Mouse (Mus musculus) MN1 (cell line): ENCODE data around the gene Iqcf1.

Experiments used
- DNase-seq: peaks from one replicate; pipeline ENCODE4 v3.0.0-alpha.2; 2016; ENCODE audit warnings: low spot score

Gene Iqcf1

GRCm38 (mm10) chr9:106464751-106465541, 34.8 kb upstream of the Iqcf1 start:
- no peak for DNase-seq

GRCm38 (mm10) chr9:106465571-106466200, 34.1 kb upstream of the Iqcf1 start, which contains the start of gene Gpr62:
Gpr62 (minus strand) TSS chr9:106465938.
- no peak for DNase-seq

- no peak for DNase-seq
Observed at GRCm38 (mm10) chr9:106466721-106467120, 33.0 kb upstream of the Iqcf1 start.

GRCm38 (mm10) chr9:106467746-106468145, 32.0 kb upstream of the Iqcf1 start:
- DNase-seq: no peak

GRCm38 (mm10) chr9:106469317-106469716, 30.4 kb upstream of the Iqcf1 start:
- DNase-seq: no peak

GRCm38 (mm10) chr9:106469776-106470175, 30.0 kb upstream of the Iqcf1 start:
- no peak for DNase-seq

GRCm38 (mm10) chr9:106470991-106471750, 28.6 kb upstream of the Iqcf1 start:
- no peak for DNase-seq

GRCm38 (mm10) chr9:106471892-106472291, 27.9 kb upstream of the Iqcf1 start:
- no peak for DNase-seq

- DNase-seq: no peak
Observed at GRCm38 (mm10) chr9:106472321-106472720, 27.4 kb upstream of the Iqcf1 start.

GRCm38 (mm10) chr9:106473081-106473752, 26.6 kb upstream of the Iqcf1 start:
- no peak for DNase-seq

- DNase-seq: no peak
Observed at GRCm38 (mm10) chr9:106473753-106474105, 26.0 kb upstream of the Iqcf1 start.

GRCm38 (mm10) chr9:106474456-106474855, 25.3 kb upstream of the Iqcf1 start:
- peak; percentile 76 for DNase-seq

- DNase-seq: peak; percentile 75
Observed at GRCm38 (mm10) chr9:106475046-106475445, 24.7 kb upstream of the Iqcf1 start.

- DNase-seq: no peak
Observed at GRCm38 (mm10) chr9:106475663-106476001, 24.1 kb upstream of the Iqcf1 start, which contains the start of gene Rrp9. Rrp9 (plus strand) TSS chr9:106475963.

- DNase-seq: peak; percentile 73
Observed at GRCm38 (mm10) chr9:106476002-106476923, 23.5 kb upstream of the Iqcf1 start.

- peak; percentile 99 for DNase-seq
Observed at GRCm38 (mm10) chr9:106476924-106477484, 22.8 kb upstream of the Iqcf1 start, which contains the start of gene Parp3. Parp3 (minus strand) TSS chr9:106476949.

GRCm38 (mm10) chr9:106477649-106478048, 22.1 kb upstream of the Iqcf1 start:
- DNase-seq: no peak

- no peak for DNase-seq
Observed at GRCm38 (mm10) chr9:106478101-106478500, 21.7 kb upstream of the Iqcf1 start.

- no peak for DNase-seq
Observed at GRCm38 (mm10) chr9:106480541-106480940, 19.2 kb upstream of the Iqcf1 start.

- DNase-seq: no peak
Observed at GRCm38 (mm10) chr9:106481075-106481474, 18.7 kb upstream of the Iqcf1 start.

- DNase-seq: no peak
Observed at GRCm38 (mm10) chr9:106481676-106482075, 18.1 kb upstream of the Iqcf1 start.
